Mouse (Mus musculus) kidney, embryonic 15.5 days (tissue): ENCODE data around the gene Tprgl. TPM values are rescaled to one million over a fixed set of nuclear protein-coding genes. Genes with fewer than 3 reads are reported as not detected.

Experiments
- ATAC-seq: fragments of 200-750 bp; cut with Nextera tagmentation; replicated peaks from 2 replicates; pipeline ENCODE4 v1.8.0; 2017; ENCODE audit warnings: moderate TSS enrichment; ENCODE audit not compliant: low FRiP score
- H3K27ac ChIP-seq: fragments of 300-500 bp; sonication (generic); 2 replicates; pipeline ENCODE4 v1.5.1; 2015; ENCODE audit warnings: mild to moderate bottlenecking, inconsistent platforms
- H3K27me3 ChIP-seq: fragments of 300-500 bp; sonication (generic); 2 replicates; pipeline ENCODE4 v1.6.1; 2015; ENCODE audit warnings: inconsistent platforms
- H3K36me3 ChIP-seq: fragments of 300-500 bp; sonication (generic); 2 replicates; pipeline ENCODE4 v1.6.1; 2015; ENCODE audit warnings: inconsistent platforms
- H3K4me1 ChIP-seq: fragments of 300-500 bp; sonication (generic); 2 replicates; pipeline ENCODE4 v1.6.1; 2015; ENCODE audit warnings: inconsistent platforms
- H3K4me2 ChIP-seq: fragments of 300-500 bp; sonication (generic); 2 replicates; pipeline ENCODE4 v1.6.1; 2015; ENCODE audit warnings: moderate library complexity, mild to moderate bottlenecking, inconsistent platforms
- H3K4me3 ChIP-seq: fragments of 300-500 bp; sonication (generic); replicated peaks from 2 replicates; pipeline ENCODE4 v1.5.1; 2015; ENCODE audit warnings: mild to moderate bottlenecking, inconsistent platforms
- H3K9ac ChIP-seq: fragments of 300-500 bp; sonication (generic); 2 replicates; pipeline ENCODE4 v1.6.1; 2015; ENCODE audit warnings: mild to moderate bottlenecking, inconsistent platforms
- H3K9me3 ChIP-seq: fragments of 300-500 bp; sonication (generic); replicated peaks from 2 replicates; pipeline ENCODE4 v1.6.1; 2016; ENCODE audit warnings: inconsistent platforms
- WGBS: fragments of 180-500 bp; shearing (Covaris S2); methylation state at CpG from one replicate; pipeline ENCODE4 v1.1.7; 2015; ENCODE audit warnings: mixed read lengths; 5-methylcytosine and 5-hydroxymethylcytosine counted together
- polyA plus RNA-seq: library from polyadenylated mRNA; unstranded; fragments of >200 nt; fragmentation: Nextera tagmentation; extraction: Ambion mirVana; gene quantifications from 2 replicates; pipeline ENCODE4 v1.2.1, GENCODE M21; 2015

Tprgl gene
- polyA plus RNA-seq, 1 experiment from 2014 or later: 118 TPM

DNA sequence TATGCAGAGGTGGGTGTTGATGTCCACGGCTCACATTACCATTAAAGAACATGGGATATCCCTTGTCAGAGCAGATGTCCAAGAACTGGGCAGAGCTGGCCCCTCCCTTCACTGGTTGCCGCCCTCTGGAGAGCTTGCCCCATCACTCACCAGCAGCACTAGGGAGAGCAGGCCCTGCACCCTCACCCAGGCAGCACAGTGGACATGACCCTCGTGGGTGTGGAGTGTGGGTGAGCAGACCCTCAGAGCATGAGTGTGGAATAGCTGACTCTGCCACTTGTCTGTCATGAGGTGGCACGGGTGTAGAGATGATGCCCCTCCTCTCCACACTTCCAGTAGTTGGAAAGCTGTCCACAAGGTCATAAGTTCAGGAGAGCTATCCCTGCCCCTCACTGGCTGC is 25.7 kb downstream of the Tprgl start:
- H3K4me1 ChIP-seq: peaks cover 13% of the 10 kb centered on the region
- ATAC-seq: no peak
- peaks cover 84% of the 10 kb centered on the region for H3K27me3 ChIP-seq
- H3K9me3 ChIP-seq: no peaks in the 10 kb centered on the region
- H3K4me2 ChIP-seq: no peak overlapping the region
- H3K9ac ChIP-seq: no peak overlapping the region
- 50% methylated on average over 4 of the region's 4 CpGs for WGBS
- H3K36me3 ChIP-seq: no peaks in the 10 kb centered on the region
- H3K4me3 ChIP-seq: no peak overlapping the region
- no peak overlapping the region for H3K27ac ChIP-seq

DNA sequence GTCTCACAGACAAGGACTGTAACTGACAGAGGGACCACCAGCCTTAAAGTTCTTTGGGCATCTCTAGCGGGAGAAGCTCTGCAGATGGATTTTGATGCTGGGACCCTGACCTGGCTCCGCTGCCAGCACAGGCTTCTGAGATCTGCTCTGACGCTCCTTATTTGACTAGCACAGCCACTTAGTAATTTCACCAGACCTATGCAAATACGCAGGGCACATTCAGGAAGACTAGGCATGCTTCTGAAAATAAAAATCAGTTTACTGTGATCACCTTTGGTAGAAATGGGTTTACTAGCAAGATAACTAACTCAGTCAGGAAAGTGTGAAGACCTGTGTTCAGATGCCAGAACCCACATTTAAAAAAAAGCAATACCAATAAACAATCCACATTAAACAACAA is 28.6 kb downstream of the Tprgl start:
- 79% methylated on average over 4 of the region's 4 CpGs for WGBS
- Histone ChIP-seq H3K9me3 (no peaks in the 10 kb centered on the region), H3K27me3 (peaks cover 76% of the 10 kb centered on the region)

DNA sequence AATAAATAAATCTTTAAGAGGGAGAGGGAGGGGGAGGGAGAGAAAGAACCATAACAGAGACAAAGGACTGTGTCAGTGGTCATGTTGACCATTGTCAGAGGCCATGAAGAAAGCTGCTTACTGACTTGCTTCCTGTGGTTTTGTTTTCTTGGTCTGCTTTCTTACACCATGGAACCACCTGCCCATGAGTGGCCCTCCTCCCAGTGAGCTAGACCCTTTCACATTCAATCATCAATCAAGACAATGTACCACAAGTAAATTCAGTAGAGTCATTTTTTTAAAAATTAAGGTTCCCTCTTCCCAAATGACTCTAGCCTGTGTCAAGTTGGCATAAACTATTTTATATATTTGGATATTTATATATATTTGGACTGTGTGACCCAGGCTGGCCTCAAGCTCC is 30.5 kb downstream of the Tprgl start:
- no peak overlapping the region for H3K4me3 ChIP-seq
- H3K27me3 ChIP-seq: peaks cover 68% of the 10 kb centered on the region
- no peak overlapping the region for H3K27ac ChIP-seq
- no peaks in the 10 kb centered on the region for H3K36me3 ChIP-seq
- ATAC-seq: no peak
- 0 out of 2 replicates have a peak, but pooled peaks cover 4% of the 10 kb centered on the region for H3K4me1 ChIP-seq
- H3K9ac ChIP-seq: no peak overlapping the region
- H3K9me3 ChIP-seq: no peaks in the 10 kb centered on the region
- no peak overlapping the region for H3K4me2 ChIP-seq

More for the DNA sequence above, 28.6 kb downstream of the Tprgl start:
- no peak for ATAC-seq
- Histone ChIP-seq H3K4me2 (no peak overlapping the region), H3K9ac (no peak overlapping the region), H3K36me3 (no peaks in the 10 kb centered on the region), H3K4me3 (no peak overlapping the region), H3K27ac (no peak overlapping the region), H3K4me1 (0 out of 2 replicates have a peak, but pooled peaks cover 4% of the 10 kb centered on the region)

DNA sequence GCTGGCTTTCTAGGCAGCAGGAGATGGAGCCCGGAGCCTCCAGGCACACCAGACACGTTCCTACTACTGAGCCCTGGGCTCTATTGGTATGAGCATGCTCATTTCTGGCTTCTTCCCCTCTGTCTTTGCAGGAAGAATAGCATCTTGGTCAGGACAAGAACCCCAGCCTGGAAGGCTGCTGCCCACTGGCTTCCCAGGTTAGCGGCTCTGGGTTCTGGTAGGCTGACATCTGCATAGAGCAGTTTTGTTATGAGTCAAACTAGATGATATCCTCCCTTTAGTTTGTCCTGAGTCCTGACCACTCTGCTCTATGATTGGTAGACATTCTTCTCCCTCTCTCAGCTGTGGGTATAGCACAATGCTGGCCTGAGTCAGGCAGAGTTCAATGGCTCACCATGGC is 33.2 kb downstream of the Tprgl start:
- no peaks in the 10 kb centered on the region for H3K36me3 ChIP-seq
- no peak overlapping the region for H3K9ac ChIP-seq
- H3K27ac ChIP-seq: no peak overlapping the region
- H3K4me2 ChIP-seq: no peak overlapping the region
- 77% methylated on average over 3 of the region's 3 CpGs for WGBS
- no peak for ATAC-seq
- H3K4me1 ChIP-seq: no peaks in the 10 kb centered on the region
- H3K27me3 ChIP-seq: peaks cover 71% of the 10 kb centered on the region
- no peak overlapping the region for H3K4me3 ChIP-seq
- H3K9me3 ChIP-seq: no peaks in the 10 kb centered on the region

DNA sequence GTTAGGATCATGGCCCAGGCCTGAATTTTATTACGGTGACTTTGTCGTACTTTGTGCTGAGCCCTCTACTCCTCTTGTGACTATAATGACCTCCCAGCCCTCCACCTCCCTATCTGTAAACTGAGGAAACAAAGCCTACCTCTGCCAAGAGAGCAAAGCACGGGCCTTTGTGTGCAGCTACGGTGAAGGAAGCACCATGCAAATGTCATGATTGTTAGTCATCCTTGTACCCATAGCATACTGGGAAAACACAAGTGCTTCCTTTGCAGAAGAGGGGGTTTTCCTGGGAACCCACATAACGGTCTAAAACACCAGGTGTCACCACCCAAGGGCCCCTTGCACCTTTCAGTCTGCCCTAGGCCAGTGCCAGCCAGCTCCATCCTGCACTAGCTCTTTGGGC is 35.3 kb downstream of the Tprgl start:
- Histone ChIP-seq H3K4me1 (no peaks in the 10 kb centered on the region), H3K27ac (no peak overlapping the region), H3K4me3 (no peak overlapping the region), H3K4me2 (no peak overlapping the region), H3K36me3 (no peaks in the 10 kb centered on the region), H3K9ac (no peak overlapping the region), H3K27me3 (peaks cover 63% of the 10 kb centered on the region), H3K9me3 (no peaks in the 10 kb centered on the region)
- WGBS: 68% methylated on average over 5 of the region's 5 CpGs
- ATAC-seq: no peak

DNA sequence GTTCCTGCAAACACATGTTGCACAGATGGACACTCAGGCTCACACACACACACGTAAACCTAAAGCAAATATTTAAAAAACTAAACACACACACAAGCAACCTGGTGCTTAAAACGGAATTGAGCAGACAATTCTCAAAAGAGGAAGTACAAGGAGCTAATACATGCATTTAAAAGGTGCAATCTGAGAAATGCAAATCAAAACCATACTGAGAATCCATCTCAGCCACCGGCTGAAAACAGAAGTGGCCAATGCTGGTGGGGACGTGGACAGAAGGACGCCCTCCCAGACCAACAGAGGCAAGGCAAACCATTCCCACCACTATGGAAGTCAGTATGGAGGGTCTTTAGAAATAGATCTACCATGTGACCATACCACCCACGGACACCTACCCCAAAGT is 36.9 kb downstream of the Tprgl start:
- H3K4me1 ChIP-seq: no peaks in the 10 kb centered on the region
- H3K9me3 ChIP-seq: no peaks in the 10 kb centered on the region
- H3K27me3 ChIP-seq: peaks cover 52% of the 10 kb centered on the region; the same call in 1 of the 2 replicates
- no peaks in the 10 kb centered on the region for H3K36me3 ChIP-seq
- 81% methylated on average over 6 of the region's 6 CpGs for WGBS
- no peak overlapping the region for H3K27ac ChIP-seq
- no peak overlapping the region for H3K4me3 ChIP-seq
- no peak overlapping the region for H3K4me2 ChIP-seq
- H3K9ac ChIP-seq: no peak overlapping the region
- ATAC-seq: no peak

DNA sequence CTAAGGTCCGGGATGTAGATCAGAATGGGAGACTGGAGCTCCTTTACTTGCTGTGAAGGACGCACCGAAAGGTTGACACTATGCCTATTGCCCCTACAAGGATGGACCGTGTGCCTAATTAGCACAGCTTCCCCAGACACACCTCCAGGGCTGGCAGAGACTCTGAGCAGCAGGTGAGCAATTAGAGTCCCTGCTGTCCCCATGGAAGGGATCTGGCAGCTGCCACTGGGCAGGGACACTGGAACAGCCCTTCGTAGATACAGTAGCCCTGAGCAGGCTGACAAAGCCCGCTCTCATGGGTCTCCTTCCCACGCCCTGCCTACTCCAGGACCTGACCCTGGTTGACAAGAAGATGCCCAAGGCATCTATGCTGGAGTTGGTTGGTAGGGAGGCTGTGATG is 38.1 kb downstream of the Tprgl start:
- ATAC-seq: no peak
- H3K9me3 ChIP-seq: no peaks in the 10 kb centered on the region
- no peak overlapping the region for H3K4me3 ChIP-seq
- peaks cover 43% of the 10 kb centered on the region; the same call in 1 of the 2 replicates for H3K27me3 ChIP-seq
- no peak overlapping the region for H3K4me2 ChIP-seq
- H3K27ac ChIP-seq: no peak overlapping the region
- H3K36me3 ChIP-seq: no peaks in the 10 kb centered on the region
- H3K9ac ChIP-seq: no peak overlapping the region
- no peaks in the 10 kb centered on the region for H3K4me1 ChIP-seq
- 68% methylated on average over 7 of the region's 7 CpGs for WGBS

DNA sequence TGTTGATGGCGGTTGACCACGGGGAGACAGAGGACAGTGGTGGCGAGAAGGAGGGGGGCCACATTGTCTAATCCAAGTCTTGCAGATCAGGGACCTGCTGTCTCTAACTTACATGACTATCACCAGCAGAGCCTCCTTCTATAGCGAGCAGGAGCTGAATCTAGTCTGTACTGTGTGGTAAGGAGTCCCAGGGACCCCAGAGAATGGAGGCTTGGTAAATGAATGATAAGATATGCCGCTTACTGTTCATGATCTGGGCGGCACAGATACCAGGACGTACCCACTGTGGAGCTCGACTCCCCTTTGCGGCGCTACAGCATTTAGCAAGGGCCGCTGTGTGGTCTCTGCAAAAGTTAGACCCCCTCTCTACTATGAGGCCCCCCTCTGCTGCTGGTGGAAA is 38.7 kb downstream of the Tprgl start:
- Histone ChIP-seq H3K9me3 (no peaks in the 10 kb centered on the region), H3K4me3 (no peak overlapping the region), H3K4me2 (no peak overlapping the region), H3K27ac (no peak overlapping the region), H3K27me3 (peaks cover 37% of the 10 kb centered on the region; the same call in 1 of the 2 replicates), H3K9ac (no peak overlapping the region), H3K36me3 (no peaks in the 10 kb centered on the region), H3K4me1 (no peaks in the 10 kb centered on the region)
- ATAC-seq: no peak; the same call in 1 of the 2 replicates
- WGBS: 84% methylated on average over 11 of the region's 11 CpGs

DNA sequence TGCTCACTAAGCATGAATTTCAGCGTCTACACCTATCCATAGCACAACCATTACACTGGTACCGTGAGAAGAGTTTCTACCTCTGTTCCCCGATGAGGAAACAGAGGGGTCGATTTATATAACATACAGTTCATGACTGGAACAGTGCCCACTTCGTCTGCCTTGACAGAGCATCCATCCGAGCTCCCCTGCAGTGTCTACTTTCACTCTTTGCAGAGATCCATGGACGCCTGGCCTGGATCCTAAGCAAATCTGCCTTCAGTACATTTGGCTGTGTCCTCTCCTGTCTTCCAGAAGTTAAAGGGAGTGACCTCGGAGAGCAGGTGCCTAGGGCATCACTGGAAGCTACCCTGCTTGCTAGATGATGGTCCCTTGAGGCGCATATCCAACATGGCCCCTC is 41.3 kb downstream of the Tprgl start:
- WGBS: 79% methylated on average over 9 of the region's 9 CpGs
- Histone ChIP-seq H3K27ac (no peak overlapping the region), H3K9ac (no peak overlapping the region), H3K27me3 (peaks cover 24% of the 10 kb centered on the region; the same call in 1 of the 2 replicates), H3K4me1 (no peaks in the 10 kb centered on the region), H3K4me3 (no peak overlapping the region), H3K36me3 (no peaks in the 10 kb centered on the region), H3K9me3 (no peaks in the 10 kb centered on the region), H3K4me2 (no peak overlapping the region)
- ATAC-seq: no peak

DNA sequence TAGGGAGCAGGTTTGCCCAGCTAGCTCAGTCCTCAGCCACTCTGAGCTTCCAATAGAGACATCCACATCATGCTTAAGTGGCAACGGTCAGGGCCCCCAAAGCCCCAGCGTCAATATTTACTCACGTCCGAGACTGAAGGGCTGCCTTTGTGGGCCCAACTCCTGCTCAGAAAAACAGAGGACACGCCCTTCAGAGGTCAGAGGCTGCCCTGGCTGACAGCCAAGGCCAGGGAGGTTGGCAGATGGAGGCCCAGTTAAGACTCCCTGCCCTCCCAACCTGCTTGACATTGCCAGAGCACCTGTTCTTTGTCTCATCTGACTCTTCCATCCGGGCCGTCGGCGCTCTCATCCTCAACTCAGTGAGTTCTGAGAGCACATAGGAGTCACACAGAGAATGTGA is 41.7 kb downstream of the Tprgl start:
- Histone ChIP-seq H3K4me1 (no peaks in the 10 kb centered on the region), H3K4me3 (no peak overlapping the region), H3K9me3 (no peaks in the 10 kb centered on the region), H3K36me3 (no peaks in the 10 kb centered on the region), H3K27me3 (peaks cover 20% of the 10 kb centered on the region; the same call in 1 of the 2 replicates), H3K27ac (no peak overlapping the region), H3K9ac (no peak overlapping the region), H3K4me2 (no peak overlapping the region)
- ATAC-seq: no peak
- WGBS: 67% methylated on average over 9 of the region's 9 CpGs

DNA sequence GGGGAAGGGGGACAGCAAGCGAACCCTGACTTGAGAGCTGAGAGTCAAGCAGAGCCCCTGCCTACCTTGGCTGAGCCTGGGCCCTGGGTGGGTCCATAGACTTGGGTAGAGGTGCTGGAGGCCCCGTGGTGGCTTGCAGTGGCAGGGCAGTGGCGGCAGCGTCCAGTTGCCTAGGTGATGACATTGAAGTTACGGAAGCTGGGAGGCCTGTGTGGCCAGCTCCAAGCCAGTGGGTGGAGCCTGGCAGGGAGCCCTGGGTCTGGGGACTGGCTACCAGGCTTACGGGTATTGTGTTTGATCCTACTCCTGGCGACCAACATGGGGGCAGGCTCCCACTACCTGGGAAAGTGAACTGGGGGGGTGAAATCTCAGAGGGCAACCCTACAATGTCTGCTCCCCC is 44.0 kb downstream of the Tprgl start:
- WGBS: 47% methylated on average over 7 of the region's 7 CpGs
- no peaks in the 10 kb centered on the region for H3K9me3 ChIP-seq
- no peak overlapping the region for H3K9ac ChIP-seq
- H3K4me2 ChIP-seq: no peak overlapping the region
- H3K36me3 ChIP-seq: no peaks in the 10 kb centered on the region
- no peak overlapping the region for H3K27ac ChIP-seq
- peaks cover 3% of the 10 kb centered on the region; the same call in 1 of the 2 replicates for H3K27me3 ChIP-seq
- no peak; the same call in 1 of the 2 replicates for ATAC-seq
- H3K4me1 ChIP-seq: no peaks in the 10 kb centered on the region
- H3K4me3 ChIP-seq: no peak overlapping the region

DNA sequence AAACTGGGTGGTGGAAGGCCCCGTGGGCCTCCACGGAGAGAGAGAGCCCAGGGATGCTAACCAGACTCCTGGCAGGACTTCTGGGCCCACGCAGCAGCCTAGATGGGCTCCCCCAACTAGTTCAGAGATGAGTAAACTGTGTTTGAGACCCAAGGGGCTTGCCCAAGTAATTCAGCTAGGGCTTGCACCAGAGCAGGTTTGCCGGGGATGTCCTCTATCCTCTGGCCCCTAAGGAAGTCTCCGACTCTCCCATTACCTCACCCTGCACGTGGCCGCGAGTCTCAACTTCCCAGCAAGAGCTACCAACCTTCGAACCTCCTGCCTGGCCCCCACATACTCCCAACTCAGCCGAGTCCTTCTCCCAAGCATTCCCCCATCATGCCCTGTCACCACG is 50.6 kb downstream of the Tprgl start:
- Histone ChIP-seq H3K27ac (no peak overlapping the region), H3K27me3 (peaks cover 34% of the 10 kb centered on the region), H3K9ac (no peak overlapping the region), H3K9me3 (no peaks in the 10 kb centered on the region), H3K4me1 (peaks cover 9% of the 10 kb centered on the region), H3K4me2 (no peak overlapping the region), H3K4me3 (no peak overlapping the region), H3K36me3 (no peaks in the 10 kb centered on the region)
- ATAC-seq: no peak
- 80% methylated on average over 11 of the region's 11 CpGs for WGBS

DNA sequence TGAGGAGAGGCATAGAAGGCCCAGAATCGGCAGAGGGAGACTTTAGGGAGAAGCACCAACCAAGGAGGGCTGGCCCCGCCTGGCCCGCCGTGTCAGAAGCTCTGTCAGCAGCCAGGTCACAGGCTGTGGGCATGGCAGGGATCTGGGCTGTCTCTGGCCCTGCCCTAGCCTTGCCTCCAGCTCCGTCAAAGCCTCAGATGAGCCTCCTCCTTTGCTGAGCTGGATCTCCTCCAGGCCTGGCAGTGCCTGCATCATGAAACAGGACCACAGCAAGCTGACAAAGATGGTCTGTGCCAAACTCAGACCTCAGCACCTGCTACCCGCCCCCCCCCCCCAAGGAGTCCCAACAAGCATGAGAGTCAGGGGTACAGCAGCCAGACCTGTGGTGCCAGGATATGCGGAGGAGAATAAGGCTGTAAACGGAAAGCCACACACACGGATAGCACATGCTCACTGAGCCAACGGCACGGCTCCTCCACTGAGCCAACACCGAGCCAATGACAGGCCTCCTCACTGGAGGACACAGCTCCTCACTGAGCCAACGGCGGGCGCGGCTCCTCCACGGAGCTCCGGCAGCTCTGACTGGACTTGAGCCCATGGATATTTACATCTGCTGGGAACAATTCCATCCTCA is 51.1 kb downstream of the Tprgl start:
- peaks cover 9% of the 10 kb centered on the region for H3K4me1 ChIP-seq
- no peaks in the 10 kb centered on the region for H3K9me3 ChIP-seq
- no peak overlapping the region for H3K4me2 ChIP-seq
- peaks cover 39% of the 10 kb centered on the region for H3K27me3 ChIP-seq
- no peaks in the 10 kb centered on the region for H3K36me3 ChIP-seq
- no peak overlapping the region for H3K4me3 ChIP-seq
- H3K9ac ChIP-seq: no peak overlapping the region
- WGBS: 45% methylated on average over 18 of the region's 18 CpGs
- no peak for ATAC-seq
- no peak overlapping the region for H3K27ac ChIP-seq
